Mouse (Mus musculus): Measurements from ENCODE around the gene Pecam1. TPM values are rescaled to one million over a fixed set of nuclear protein-coding genes. Genes with fewer than 3 reads are reported as not detected.

The Pecam1 gene
- total RNA-seq, 2 experiments from 2014 or later = 37.1 to 43.8 TPM

- peak overlapping the region; percentile 96 for H3K27ac ChIP-seq
- TF ChIP-seq CTCF (IDR thresholded peaks at IDR 0.05) = no peak
- peak; percentile 22 for DNase-seq
- H3K4me3 ChIP-seq = peak overlapping the region; percentile 64
- intact Hi-C loops (cut with DNase I) = no loop called here
Observed at GRCm38 (mm10) chr11:106673727-106674611, 76.5 kb downstream of the Pecam1 start.

GRCm38 (mm10) chr11:106672919-106673505, 77.4 kb downstream of the Pecam1 start:
- Histone ChIP-seq H3K27ac (peak overlapping the region; percentile 96), H3K4me3 (no peak overlapping the region)
- no peak for TF ChIP-seq CTCF (IDR thresholded peaks at IDR 0.05)
- DNase-seq = no peak
- intact Hi-C loops (cut with DNase I) = no loop called here

GRCm38 (mm10) chr11:106671801-106672200, 78.6 kb downstream of the Pecam1 start:
- TF ChIP-seq CTCF (IDR thresholded peaks at IDR 0.05) = no peak
- no peak for DNase-seq
- H3K4me3 ChIP-seq = no peak overlapping the region
- intact Hi-C loops (cut with DNase I) = no loop called here
- peak overlapping the region; percentile 96 for H3K27ac ChIP-seq

GRCm38 (mm10) chr11:106670951-106671478, 79.4 kb downstream of the Pecam1 start:
- intact Hi-C loops (cut with DNase I) = no loop called here
- TF ChIP-seq CTCF (IDR thresholded peaks at IDR 0.05) = no peak
- DNase-seq = no peak
- peak overlapping the region; percentile 96 for H3K27ac ChIP-seq
- H3K4me3 ChIP-seq = no peak overlapping the region

- Histone ChIP-seq H3K27ac (peak overlapping the region; percentile 75), H3K4me3 (no peak overlapping the region)
- DNase-seq = no peak
- intact Hi-C loops (cut with DNase I) = no loop called here
- no peak for TF ChIP-seq CTCF (IDR thresholded peaks at IDR 0.05)
Observed at GRCm38 (mm10) chr11:106670266-106670665, 80.2 kb downstream of the Pecam1 start.

- Histone ChIP-seq H3K27ac (peak overlapping the region; percentile 75), H3K4me3 (no peak overlapping the region)
- intact Hi-C loops (cut with DNase I) = no loop called here
- peak; percentile 25 for DNase-seq
- no peak for TF ChIP-seq CTCF (IDR thresholded peaks at IDR 0.05)
Observed at GRCm38 (mm10) chr11:106669873-106670173, 80.6 kb downstream of the Pecam1 start.

- intact Hi-C loops (cut with DNase I) = no loop called here
- no peak for TF ChIP-seq CTCF (IDR thresholded peaks at IDR 0.05)
- H3K4me3 ChIP-seq = no peak overlapping the region
- peak; percentile 3 for DNase-seq
- H3K27ac ChIP-seq = peak overlapping the region; percentile 75
Observed at GRCm38 (mm10) chr11:106669102-106669872, 81.1 kb downstream of the Pecam1 start.

GRCm38 (mm10) chr11:106668336-106668735, 82.1 kb downstream of the Pecam1 start:
- no peak for TF ChIP-seq CTCF (IDR thresholded peaks at IDR 0.05)
- intact Hi-C loops (cut with DNase I) = no loop called here
- Histone ChIP-seq H3K27ac (peak overlapping the region; percentile 75), H3K4me3 (no peak overlapping the region)
- DNase-seq = no peak

GRCm38 (mm10) chr11:106667855-106668254, 82.6 kb downstream of the Pecam1 start:
- intact Hi-C loops (cut with DNase I) = no loop called here
- Histone ChIP-seq H3K27ac (peak overlapping the region; percentile 75), H3K4me3 (no peak overlapping the region)
- no peak for DNase-seq
- no peak for TF ChIP-seq CTCF (IDR thresholded peaks at IDR 0.05)

- no peak for TF ChIP-seq CTCF (IDR thresholded peaks at IDR 0.05)
- intact Hi-C loops (cut with DNase I) = no loop called here
- DNase-seq = no peak
- Histone ChIP-seq H3K4me3 (no peak overlapping the region), H3K27ac (peak overlapping the region; percentile 71)
Observed at GRCm38 (mm10) chr11:106666470-106667107, 83.8 kb downstream of the Pecam1 start.

- intact Hi-C loops (cut with DNase I) = no loop called here
- no peak for TF ChIP-seq CTCF (IDR thresholded peaks at IDR 0.05)
- no peak overlapping the region for H3K4me3 ChIP-seq
- DNase-seq = no peak
- peak overlapping the region; percentile 71 for H3K27ac ChIP-seq
Observed at GRCm38 (mm10) chr11:106665841-106666240, 84.6 kb downstream of the Pecam1 start.

- no peak for TF ChIP-seq CTCF (IDR thresholded peaks at IDR 0.05)
- DNase-seq = peak; percentile 22
- Histone ChIP-seq H3K4me3 (no peak overlapping the region), H3K27ac (peak overlapping the region; percentile 71)
- intact Hi-C loops (cut with DNase I) = no loop called here
Observed at GRCm38 (mm10) chr11:106665328-106665727, 85.1 kb downstream of the Pecam1 start.
